Mouse (Mus musculus) monocyte, adult 59 days (primary cell): ENCODE measurements around the gene Myzap. TPM values are rescaled to one million over a fixed set of nuclear protein-coding genes. Genes with fewer than 3 reads are reported as not detected.

Experiments
- total RNA-seq, 2 experiments: library from RNA; stranded (reverse); gene quantifications; one replicate each; pipeline ENCODE4 v1.2.4; 2023

Myzap gene
- under 1 TPM in 1 of 2 experiments, not detected in 1; 0.34 TPM for total RNA-seq

DNA sequence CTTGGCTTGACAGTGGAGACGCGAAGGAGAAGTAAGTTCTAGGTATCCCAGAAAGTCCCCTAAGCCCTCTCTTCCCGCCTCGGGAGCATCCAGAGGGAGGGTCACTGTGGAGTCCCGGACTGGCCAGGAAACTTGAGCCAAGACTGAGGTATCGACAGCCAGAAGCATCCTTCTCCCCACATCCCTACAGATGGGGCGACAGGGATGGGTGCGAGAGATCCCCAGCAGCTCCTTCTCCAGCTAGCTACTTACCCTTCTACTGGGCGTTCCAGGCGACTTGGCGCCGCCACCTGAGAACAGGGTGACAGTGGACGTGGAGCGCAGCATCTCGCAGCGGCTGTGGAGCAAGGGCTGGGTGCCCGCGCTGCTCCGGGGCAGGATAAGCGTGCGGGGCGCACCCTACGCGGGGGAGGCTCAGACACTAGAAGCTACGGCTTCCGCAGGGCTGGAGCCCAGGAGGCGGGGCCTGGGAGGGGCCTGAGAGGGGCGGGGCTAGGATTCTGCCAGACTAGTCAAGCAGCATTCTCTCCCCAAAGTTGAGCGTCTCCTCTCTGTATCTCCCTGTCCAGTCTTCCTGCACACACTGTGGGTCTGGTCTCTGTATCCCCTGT is at the start of gene Myzap:
Gene Myzap, minus strand, starts transcription at position 423 of the 611 bp plus-strand sequence.

GRCm38 (mm10) chr9:71485475-71486094 is 106.6 kb downstream of the Myzap start, which contains the start of gene Polr2m:
Gene Polr2m (minus strand): TSS chr9:71485935.

Other genes with a start within 250 kb of the Myzap start
- 10 to 100 TPM; 79.7 to 88.7 TPM for gene Polr2m, start 106.4 kb downstream of the Myzap start, total RNA-seq
- 1 to 10 TPM; 5.5 to 9.1 TPM for gene Cgnl1, start 179.2 kb upstream of the Myzap start, total RNA-seq